Mouse (Mus musculus) C2C12 (cell line): ENCODE measurements around the gene Olfr281.

ENCODE experiments used
- CTCF ChIP-seq: IDR thresholded peaks from one replicate; pipeline ENCODE4 v1.5.1; 2011; ENCODE audit not compliant: control insufficient read depth, insufficient read depth, insufficient read length
- USF1 ChIP-seq: IDR thresholded peaks from one replicate; pipeline ENCODE4 v1.6.1; 2011; ENCODE audit warnings: low read depth, mild to moderate bottlenecking, control low read depth, moderate library complexity

DNA sequence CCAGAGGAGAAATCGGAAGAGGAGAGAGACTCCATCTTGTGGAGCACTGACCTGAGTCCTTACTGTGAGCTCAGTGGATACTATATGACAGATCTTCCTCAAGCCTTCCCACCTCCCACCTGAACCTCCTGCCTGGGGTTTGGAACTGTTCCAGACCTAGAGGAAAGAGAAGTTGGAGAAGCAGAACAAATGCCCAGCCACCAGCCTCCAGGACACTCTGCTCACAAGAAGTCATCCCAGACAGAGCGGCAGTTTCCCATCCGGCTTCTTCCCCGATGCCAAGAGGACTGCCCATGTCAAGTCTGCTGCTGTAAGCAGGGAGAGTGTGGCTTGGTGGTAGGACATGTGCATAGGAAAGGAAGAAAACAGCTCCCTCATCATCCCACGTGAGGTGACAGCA lies 23.9 kb downstream of the Olfr281 start:
- TF ChIP-seq CTCF (no peak), USF1 (no peak)
